Mouse (Mus musculus): ENCODE results near the gene Sgf29.
A peak's percentile ranks its signal among the peaks of the same experiment; 100 is the strongest.

- TF ChIP-seq ZC3H11A (IDR thresholded peaks at IDR 0.05; ENCODE audit: borderline replicate concordance, low read depth, low read length) (no peak), HCFC1 (IDR thresholded peaks at IDR 0.05; ENCODE audit: borderline replicate concordance, insufficient read depth, low read length) (peak; percentile 96)
Observed at GRCm38 (mm10) chr7:126649231-126650051, at the start of gene Sgf29.

All from ES-E14 (cell line).